Mouse (Mus musculus): ENCODE results near the gene Nkx2-9. TPM values are rescaled to one million over a fixed set of nuclear protein-coding genes. Genes with fewer than 3 reads are reported as not detected.
A peak's percentile ranks its signal among the peaks of the same experiment; 100 is the strongest.

Nkx2-9 gene
- polyA plus RNA-seq, 1 experiment from 2014 or later: not detected

DNA sequence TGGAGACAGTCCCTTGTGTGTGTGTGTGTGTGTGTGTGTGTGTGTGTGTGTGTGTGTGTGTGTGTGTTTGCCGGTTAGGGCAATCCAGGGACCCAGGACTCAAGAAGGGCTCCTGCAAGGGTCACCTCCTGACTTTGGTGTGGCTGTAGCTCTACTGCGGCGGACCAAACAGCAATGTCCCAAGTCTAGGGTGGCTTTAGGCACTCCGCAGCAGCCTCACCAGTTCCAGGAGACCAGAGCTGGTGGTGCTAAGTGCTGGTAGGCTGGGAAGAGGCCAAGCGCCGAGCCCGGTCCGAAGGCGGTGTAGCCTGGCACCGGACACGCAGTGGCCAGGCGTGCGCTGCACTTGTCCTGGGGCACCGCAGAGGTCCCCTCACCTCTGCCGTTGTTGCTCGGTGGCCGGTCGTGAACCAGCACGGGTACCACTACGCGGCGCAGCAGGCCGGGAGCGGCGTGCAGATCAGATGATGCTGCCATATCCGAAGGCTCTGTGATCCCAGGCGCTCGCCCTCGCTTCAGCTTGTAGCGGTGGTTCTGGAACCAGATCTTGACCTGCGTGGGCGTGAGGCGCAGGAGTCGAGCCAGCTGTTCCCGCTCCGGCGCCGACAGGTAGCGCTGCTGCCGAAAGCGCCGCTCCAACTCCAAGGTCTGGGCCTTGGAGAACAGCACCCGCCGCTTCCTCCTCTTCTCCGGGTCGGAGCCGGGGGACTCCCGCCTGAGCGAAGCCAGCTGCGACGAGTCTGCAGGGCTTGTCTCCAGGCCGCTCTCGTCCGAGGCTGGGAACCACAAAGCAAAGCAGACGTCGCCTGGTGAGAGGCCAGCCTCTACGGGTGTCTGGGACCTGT lies 1.4 kb downstream of the Nkx2-9 start:
- H3K4me3 ChIP-seq (replicated peaks; ENCODE audit: low read length): peak overlapping the region; percentile 26
- no peak overlapping the region for H3K27ac ChIP-seq
- WGBS: under 1% methylated on average over 57 of the region's 57 CpGs
- H3K4me2 ChIP-seq (replicated peaks): peak overlapping the region; percentile 39
- peaks cover 8% of the 10 kb centered on the region; the same call in 1 of the 2 replicates for H3K4me1 ChIP-seq (replicated peaks; ENCODE audit: control insufficient read depth, insufficient read depth, low read length)
- no peak overlapping the region for H3K9ac ChIP-seq
- H3K9me3 ChIP-seq (ENCODE audit: control insufficient read depth, low read length): no peaks in the 10 kb centered on the region
- DNase-seq (ENCODE audit: low spot score) (no peak), ATAC-seq (ENCODE audit: low FRiP score) (peak; percentile 39)
- H3K36me3 ChIP-seq (replicated peaks; ENCODE audit: control insufficient read depth, insufficient read depth): no peaks in the 10 kb centered on the region
- peaks cover 99% of the 10 kb centered on the region for H3K27me3 ChIP-seq (ENCODE audit: control insufficient read depth, insufficient read depth, low read length)

DNA sequence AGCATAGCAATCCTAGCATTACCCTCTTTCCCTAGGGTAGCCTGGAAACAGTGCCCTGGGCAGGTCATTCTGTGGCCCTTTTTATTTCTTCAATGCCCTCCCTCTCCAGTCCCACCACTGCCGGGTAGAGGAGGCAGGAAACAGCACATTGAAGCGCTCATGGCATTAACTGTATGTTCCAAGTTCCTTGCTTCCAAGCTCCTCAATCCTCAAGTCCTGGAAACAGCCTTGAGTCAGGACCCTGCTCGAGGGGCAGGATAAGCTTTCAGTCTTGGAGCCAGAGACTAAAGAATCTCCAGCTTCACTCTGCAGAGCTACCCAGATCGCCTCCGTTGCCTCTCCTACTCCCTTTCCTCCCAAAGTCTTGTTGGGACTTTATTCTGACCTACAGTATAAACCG lies 2.2 kb downstream of the Nkx2-9 start:
- no peak for DNase-seq (ENCODE audit: low spot score)
- Histone ChIP-seq H3K9me3 (ENCODE audit: control insufficient read depth, low read length) (no peaks in the 10 kb centered on the region), H3K4me1 (replicated peaks; ENCODE audit: control insufficient read depth, insufficient read depth, low read length) (peaks cover 8% of the 10 kb centered on the region; the same call in 1 of the 2 replicates), H3K4me2 (replicated peaks) (no peak overlapping the region), H3K27me3 (ENCODE audit: control insufficient read depth, insufficient read depth, low read length) (peaks cover 100% of the 10 kb centered on the region), H3K36me3 (replicated peaks; ENCODE audit: control insufficient read depth, insufficient read depth) (no peaks in the 10 kb centered on the region), H3K4me3 (replicated peaks; ENCODE audit: low read length) (no peak overlapping the region), H3K9ac (no peak overlapping the region), H3K27ac (no peak overlapping the region)
- no peak for ATAC-seq (ENCODE audit: low FRiP score)
- 1% methylated on average over 6 of the region's 6 CpGs for WGBS

DNA sequence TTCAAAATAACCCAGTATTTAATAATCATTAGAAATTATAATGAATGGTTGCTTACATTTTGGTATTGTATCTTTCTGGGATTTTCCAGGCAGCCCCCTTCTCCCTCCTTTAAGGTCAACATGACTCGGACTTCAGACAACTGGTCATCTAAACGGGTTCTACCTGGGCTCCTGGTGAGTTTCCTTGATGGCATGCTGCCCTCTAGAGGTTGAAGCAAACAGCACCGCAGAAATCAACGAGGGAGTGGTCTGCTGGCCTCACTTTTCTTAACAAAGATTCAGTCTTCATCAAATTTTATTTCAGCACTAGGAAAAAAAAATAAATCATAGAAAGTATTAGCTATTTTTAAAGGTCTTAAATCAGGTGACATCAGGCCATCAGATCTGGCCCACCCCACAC lies 21.4 kb downstream of the Nkx2-9 start:
- H3K27me3 ChIP-seq (ENCODE audit: control insufficient read depth, insufficient read depth, low read length): peaks cover 52% of the 10 kb centered on the region
- H3K9me3 ChIP-seq (ENCODE audit: control insufficient read depth, low read length): no peaks in the 10 kb centered on the region
- no peak overlapping the region for H3K9ac ChIP-seq
- no peaks in the 10 kb centered on the region for H3K4me1 ChIP-seq (replicated peaks; ENCODE audit: control insufficient read depth, insufficient read depth, low read length)
- no peak overlapping the region for H3K27ac ChIP-seq
- no peaks in the 10 kb centered on the region for H3K36me3 ChIP-seq (replicated peaks; ENCODE audit: control insufficient read depth, insufficient read depth)
- H3K4me3 ChIP-seq (replicated peaks; ENCODE audit: low read length): no peak overlapping the region
- ATAC-seq (ENCODE audit: low FRiP score) (no peak), DNase-seq (ENCODE audit: low spot score) (no peak)
- 13% methylated on average over 4 of the region's 4 CpGs for WGBS
- H3K4me2 ChIP-seq (replicated peaks): no peak overlapping the region

DNA sequence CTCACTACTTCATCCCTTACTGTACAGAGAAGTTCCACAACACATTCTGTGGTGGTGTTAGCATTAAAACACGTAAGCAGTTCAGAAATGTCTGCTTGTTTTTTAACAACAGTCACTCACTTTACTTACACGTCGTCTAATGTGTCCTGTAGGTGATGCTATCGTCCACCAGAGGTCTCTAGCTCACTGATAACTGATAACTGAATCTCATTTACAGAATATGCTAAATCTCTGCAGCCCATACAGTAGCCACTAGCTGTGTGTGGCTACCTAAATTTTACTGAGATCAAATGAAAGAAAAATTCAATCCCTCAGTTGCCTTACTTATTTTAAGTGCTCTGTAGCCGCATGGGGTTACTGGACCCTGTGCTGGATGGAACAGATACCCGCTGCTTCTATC lies 25.3 kb downstream of the Nkx2-9 start:
- no peak overlapping the region for H3K27ac ChIP-seq
- no peaks in the 10 kb centered on the region for H3K36me3 ChIP-seq (replicated peaks; ENCODE audit: control insufficient read depth, insufficient read depth)
- no peak overlapping the region for H3K4me3 ChIP-seq (replicated peaks; ENCODE audit: low read length)
- H3K27me3 ChIP-seq (ENCODE audit: control insufficient read depth, insufficient read depth, low read length): peaks cover 30% of the 10 kb centered on the region
- H3K4me2 ChIP-seq (replicated peaks): no peak overlapping the region
- DNase-seq (ENCODE audit: low spot score): peak; percentile 67
- no peak overlapping the region for H3K9ac ChIP-seq
- no peaks in the 10 kb centered on the region for H3K9me3 ChIP-seq (ENCODE audit: control insufficient read depth, low read length)
- WGBS: 28% methylated on average over 6 of the region's 6 CpGs
- H3K4me1 ChIP-seq (replicated peaks; ENCODE audit: control insufficient read depth, insufficient read depth, low read length): no peaks in the 10 kb centered on the region
- peak; percentile 71 for ATAC-seq (ENCODE audit: low FRiP score)

Other genes starting within 250 kb of the Nkx2-9 start
- gene Nkx2-1, start 76.4 kb downstream of the Nkx2-9 start, polyA plus RNA-seq (2014; fragmentation: Nextera tagmentation; extraction: Ambion mirVana): not detected in 2 replicates
- not detected in 2 replicates for gene Pax9, start 78.5 kb upstream of the Nkx2-9 start, polyA plus RNA-seq (2014; fragmentation: Nextera tagmentation; extraction: Ambion mirVana)